Mouse (Mus musculus) adrenal gland, adult 18-20 months (tissue): ENCODE measurements around the gene Fbxo6. TPM values are rescaled to one million over a fixed set of nuclear protein-coding genes. Genes with fewer than 3 reads are reported as not detected.
"Not testable (repeated sequence)": the region's sequence is repeated elsewhere in the genome, so short reads cannot be mapped to it uniquely, and the experiment has no call there.

Experiments
- DNase-seq, 2 experiments: peaks; one replicate each; pipeline ENCODE4 v3.0.0; 2021 to 2022; ENCODE audit warnings: low spot score in 2 of 2
- total RNA-seq, 2 experiments: library from RNA; stranded (reverse); gene quantifications; 1 replicate in 1 of 2; 2 replicates in 1 of 2; pipeline ENCODE4 v1.2.3; 2021

Gene Fbxo6
- total RNA-seq, 2 experiments from 2014 or later, result 38.1 to 46.5 TPM

DNA sequence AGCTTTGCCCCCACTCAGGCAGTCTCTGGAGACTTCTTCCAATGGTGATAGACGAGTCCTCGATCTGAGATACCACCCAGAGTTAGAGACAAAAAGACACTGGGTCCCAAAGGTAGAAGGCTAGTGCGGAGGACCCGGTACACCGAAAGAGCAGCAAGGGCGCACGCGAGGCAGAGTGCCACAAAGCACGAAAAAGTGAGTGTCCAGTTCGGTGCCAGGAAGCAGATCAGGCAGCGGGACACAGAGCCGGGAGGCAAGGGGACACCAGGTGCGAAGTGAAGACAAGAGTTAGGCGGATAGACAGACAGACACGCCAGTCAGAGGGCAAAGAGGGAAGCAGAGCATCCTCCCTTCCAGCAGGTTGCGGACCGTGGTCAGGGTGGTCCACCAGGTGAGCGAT, 21.8 kb downstream of the Fbxo6 start, which contains the start of gene Mad2l2:
Gene Mad2l2 (plus strand): TSS at position 252 of the 400 bp plus-strand sequence.
- no peak for DNase-seq

DNA sequence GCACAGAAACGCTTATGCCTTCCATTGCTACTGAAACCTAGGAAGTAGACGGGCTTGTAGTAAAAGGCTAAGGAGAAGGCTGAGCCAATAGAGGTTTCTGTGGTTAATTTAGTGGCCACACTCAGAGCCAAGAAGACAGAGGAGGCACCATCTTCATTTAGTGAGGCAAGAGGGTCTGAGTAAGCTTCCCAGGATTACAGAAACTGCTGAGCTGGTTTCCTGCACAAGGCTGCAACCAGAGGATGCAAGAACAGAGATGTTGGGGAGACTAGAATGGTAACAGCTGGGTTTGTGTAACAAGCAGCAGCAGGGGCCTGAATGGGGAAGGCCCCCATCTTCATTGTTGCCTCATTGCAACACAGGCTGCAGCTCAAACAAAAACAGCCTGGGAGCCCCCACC, 23.3 kb downstream of the Fbxo6 start:
- DNase-seq, result no peak

DNA sequence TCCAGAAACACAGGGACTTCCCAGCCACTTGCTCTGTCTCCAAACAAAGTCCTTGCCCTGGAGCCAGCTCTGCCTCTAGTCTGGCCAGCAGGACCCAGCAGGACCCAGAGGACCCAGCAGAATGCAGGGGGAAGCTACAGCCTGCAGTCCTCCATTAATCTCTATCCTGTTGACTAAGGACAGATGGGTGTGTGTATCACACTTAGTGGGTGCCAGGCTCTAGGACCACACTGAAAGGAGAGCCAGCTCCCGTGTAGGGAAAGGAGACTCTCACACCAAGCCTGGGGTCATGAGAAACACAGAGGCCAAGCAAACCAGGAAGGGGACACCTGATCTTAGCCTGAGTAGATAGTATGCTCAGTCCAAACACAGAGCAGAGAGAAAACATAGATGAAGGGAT, 23.7 kb downstream of the Fbxo6 start:
- DNase-seq, result no peak

DNA sequence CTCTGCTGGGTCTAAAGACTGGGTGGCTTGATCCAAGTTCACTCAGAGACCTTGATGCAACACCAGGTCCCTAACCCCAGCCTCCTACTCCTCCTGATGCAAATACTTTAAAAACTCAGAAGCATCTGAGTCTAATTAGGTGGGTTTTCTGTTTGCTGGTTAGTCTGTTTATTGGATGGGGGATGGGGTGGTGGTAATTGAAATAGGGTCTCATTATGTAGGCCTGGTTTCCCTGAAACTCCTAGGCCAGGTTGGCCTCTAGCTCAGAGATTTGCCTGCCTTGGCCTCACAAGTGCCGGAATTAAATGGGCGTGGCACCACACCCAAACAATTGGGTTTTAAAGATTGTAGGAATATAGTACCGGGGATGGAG, 29.3 kb downstream of the Fbxo6 start:
- DNase-seq, result no peak

DNA sequence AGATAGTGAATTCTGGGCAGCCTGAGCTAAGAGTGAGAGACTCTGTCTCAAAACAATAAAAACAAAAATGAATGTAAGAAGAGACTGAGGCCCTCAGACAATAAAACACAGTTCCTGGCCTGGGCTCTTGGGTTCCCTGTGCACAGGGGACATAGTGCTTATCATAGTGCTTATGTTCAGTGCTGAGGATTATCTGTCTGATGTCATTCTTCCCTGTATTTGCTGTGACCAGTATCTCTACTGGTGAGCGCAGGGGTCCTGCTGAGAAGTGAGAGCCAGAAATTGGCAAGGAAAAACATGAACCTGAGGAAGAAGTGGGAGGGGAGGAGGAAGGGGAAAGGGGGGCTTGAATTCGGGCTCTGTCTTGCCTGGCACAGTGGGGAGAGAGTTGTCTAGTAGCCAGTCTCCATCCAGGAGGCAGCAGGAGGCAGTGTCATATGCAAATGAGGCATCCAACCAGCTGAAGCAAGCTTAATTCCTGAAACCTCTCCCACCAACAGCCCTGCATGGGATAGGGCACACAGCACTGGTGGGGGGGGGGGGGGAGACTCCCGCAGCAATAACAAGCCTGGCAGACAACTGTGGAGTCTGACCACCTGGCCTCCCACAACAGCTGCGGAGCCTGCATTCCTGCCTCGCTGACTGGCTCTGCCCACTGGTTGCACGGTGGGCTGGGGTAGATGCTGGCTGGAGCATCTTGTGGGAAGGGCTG, 29.8 kb downstream of the Fbxo6 start:
- DNase-seq, result no peak

DNA sequence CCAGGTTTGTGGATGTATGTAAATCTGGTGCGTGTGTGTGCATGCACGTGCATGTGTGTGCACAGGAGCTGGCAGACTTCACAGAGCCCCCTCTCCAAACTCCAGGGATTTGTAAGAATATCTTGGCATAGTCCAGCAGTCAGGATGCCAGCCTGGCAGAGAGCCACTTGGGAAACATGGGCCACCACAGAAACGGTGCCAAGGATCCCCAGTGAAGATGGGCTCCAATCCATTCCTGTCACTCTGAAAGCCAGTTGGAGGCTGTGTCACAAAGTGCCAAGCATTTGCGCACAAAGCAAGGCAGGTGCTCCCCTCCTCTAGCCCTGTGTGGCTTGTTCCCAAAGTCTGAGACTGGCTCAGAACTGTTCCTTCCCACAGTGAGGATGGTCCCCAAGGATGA, 30.6 kb downstream of the Fbxo6 start:
- DNase-seq, result no peak

DNA sequence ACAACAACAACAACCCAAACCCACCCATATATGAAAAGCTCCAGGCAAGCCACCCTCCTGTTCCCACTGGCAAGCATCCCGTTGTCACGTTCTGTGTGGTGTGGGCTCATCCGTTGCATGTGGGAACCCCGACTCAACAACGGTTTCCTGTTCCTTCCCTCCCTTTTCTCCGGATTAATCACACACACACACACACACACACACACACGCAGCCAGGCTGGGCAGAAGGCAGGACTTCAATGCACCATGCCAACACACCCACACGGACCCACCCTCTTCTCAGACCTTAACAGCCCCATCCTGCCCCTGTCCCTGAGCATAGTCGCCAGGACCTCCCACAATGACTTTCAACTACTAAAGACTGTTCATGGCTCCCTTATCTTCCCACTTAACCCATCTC, 31.4 kb downstream of the Fbxo6 start:
- DNase-seq, result no peak

DNA sequence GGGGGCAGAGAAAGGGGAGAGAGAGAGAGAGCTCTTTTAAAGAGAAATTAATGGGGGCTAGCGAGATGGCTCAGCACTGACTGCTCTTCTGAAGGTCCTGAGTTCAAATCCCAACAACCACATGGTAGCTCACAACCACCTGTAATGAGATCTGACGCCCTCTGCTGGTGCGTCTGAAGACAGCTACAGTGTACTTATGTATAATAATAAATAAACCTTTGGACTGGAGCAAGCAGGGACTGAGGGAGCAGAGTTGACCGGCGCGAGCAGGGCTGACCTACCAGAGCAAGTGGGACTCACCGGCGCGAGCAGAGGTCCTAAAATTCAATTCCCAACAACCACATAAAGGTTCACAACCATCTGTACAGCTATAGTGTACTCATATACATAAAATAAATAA, 32.4 kb downstream of the Fbxo6 start:
- not testable (repeated sequence) for DNase-seq

DNA sequence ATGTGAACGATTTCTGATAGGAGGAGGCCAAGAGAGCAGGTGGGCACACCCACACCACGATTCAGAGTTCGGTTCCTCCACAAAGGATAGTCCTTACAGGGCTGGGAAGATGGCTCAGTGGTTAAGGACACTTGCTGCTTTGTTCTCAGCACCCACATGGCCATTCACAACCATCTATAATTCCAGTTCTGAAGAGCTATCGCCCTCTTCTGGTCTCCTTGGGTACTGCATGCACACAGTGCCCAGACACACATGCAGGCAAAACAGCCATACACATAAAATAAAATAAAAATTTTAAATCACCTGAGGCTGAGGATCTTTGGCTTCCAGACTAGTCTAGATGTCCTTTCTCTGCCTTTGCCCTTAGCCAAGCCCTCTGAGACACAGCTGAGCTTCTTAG, 34.5 kb downstream of the Fbxo6 start:
- DNase-seq, result no peak

DNA sequence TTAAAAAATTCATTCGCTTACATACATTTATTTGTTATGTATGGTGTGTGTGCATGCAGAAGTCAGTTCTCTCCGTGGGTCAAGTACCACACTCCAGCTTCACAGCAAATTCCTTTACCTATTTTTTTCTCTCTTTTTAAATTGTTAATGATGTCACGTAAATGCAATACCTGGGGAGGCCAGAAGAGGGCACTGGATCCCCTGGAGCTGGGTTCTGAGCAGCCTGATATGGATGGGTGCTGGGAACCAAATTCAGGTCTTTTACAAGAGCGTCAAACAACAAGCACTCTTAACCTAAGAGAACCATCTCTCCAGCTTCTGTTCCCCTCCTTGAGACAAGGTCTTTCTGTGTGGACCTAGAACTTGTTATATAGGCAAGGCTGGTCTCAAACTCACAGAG, 35.3 kb downstream of the Fbxo6 start:
- DNase-seq, result no peak

DNA sequence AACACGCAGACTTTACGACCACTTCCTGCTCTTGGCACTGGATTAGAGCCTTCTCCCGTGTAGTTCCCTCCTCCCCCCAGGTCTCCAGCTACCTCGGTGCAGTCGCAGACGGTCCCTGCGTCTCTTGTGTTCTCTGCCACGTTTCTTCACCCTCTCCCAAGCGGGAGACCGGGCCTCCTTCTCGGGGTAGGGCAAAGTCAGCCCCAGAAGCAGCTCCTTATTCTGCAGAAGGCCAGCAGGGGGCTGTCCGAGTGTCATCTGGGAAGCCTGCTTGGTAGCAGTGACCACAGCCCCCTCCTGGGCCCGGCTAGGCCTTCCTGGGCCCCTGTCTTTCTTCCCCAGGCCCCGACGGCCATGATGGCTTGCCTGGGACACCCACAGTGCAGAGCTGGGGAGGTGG, 36.5 kb downstream of the Fbxo6 start:
- DNase-seq, result no peak

DNA sequence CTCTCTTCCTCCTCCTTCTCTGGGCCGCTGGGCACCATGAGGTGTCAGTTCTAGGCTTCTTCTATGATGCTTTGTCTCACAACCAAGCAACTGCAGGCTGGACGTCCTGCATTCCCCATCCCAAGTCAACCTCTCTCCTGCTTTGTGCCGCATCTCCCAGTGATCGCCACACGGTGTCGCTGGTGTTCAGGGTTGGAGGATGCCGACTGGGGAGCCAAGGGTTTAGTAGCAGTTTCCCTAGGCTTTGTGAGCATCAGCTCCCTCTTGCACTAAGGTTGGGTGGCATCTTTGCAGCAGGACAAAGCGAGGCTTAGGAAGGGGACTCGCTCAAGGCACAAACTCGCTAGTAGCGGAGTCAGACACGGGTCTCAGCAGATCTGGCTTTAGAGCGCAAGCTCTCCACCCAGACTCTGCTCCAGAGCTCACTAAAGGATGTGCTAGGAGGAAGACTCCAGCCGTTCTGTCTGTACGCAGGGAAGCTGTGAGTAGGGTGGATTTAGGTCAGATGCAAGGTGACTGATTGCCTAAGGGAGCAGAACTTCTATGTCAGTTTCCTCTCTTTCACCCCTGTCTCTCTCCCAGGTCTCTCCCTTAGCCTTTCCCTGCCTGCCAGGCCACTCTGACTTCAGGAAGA, 37.1 kb downstream of the Fbxo6 start:
- DNase-seq, result peak; percentile 90

DNA sequence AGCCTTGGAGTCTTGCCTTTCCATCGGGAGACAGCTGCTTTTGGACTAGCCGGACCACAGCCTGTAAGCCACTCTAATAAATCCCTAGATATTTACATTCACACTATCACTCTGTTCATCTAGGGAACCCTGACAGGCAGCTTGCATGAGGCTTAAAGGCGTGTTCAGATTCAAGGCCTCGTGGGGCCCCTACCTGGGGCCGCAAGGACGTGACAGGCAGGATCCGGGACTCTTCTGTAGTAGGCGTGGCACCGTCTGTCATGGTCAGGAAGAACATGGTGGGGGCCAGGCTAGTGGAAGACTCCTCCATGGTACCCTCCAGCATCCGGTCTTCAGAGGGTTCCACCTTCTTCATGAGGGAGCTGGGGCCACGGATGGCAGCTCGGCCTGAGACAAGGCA, 39.4 kb downstream of the Fbxo6 start:
- DNase-seq, result no peak

DNA sequence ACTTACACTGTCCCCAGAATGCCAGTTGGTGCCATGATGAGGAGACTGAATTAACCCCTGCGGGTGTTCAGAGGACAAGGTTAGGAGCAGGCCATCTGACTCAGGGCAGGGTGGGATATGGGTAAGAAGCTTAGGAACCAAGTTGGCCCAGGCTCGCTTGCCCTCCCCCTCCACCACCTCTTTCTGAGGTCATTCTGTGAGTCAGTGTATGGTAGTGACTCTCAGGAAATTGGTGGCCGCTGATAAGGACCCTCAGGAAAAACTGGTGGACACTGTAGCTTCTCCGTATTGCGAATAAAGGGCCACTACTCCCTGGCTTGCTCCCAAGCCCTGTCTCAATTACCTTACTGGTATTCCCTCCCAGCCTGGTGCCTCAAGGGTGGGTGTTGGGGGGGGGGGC, 42.7 kb downstream of the Fbxo6 start:
- DNase-seq, result no peak

DNA sequence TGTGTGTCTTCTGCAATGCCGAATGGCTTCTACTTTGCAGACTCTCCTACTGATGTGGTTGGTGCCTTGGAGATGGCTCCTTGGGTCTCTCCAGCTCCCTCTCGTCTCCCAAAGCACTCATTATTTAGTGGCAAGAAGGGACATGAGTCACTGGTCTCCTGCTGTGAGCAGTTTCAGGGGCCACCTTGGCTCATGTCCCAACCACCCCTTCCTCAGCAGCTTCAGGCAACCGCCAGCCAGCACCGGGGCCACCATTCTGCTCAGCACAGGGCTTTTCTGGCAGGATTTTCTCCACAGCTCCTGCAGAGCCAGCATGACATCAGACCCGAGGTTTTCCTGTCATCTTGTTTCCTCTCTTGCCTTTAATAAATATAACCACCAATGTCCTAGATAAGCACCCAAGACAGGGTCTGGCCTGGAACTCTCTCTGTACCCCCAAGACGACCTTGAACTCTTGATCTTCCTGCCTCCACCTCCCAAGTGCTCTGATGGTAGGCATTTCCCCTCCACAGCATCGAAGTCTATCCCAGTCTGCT, 43.3 kb downstream of the Fbxo6 start:
- DNase-seq, result no peak

DNA sequence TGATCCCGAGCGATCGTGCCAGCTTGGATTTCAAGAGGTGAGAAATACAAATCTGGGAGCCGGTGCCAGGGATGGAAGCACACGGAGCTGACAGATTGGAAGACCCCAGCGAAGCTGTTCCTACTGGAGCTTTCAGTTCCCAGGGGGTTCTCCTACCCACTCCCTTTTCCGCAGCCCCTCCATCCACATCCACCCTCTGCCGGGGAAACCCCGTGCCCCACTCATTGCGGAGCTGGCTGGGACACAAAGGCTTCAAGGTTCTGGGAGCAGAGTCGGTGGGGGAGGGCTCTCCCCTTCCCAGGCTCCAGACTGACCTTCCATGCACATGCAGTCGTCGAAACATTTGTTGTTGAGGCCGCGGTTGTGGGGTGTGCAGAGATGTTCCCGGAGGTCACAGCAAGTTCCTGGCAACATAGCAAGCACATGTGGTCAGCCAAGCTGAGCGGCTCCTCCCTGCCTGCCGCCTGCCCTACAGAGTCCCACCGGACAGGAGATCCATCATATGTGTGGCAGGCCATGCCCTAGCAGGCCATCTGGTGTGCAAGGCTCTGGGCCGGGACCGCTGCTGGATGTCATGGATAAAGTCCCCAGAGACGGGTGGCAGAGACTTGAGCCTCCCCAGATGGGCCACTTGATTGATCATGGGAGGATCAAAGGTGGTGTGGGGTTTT, 44.2 kb downstream of the Fbxo6 start:
- DNase-seq, result no peak

DNA sequence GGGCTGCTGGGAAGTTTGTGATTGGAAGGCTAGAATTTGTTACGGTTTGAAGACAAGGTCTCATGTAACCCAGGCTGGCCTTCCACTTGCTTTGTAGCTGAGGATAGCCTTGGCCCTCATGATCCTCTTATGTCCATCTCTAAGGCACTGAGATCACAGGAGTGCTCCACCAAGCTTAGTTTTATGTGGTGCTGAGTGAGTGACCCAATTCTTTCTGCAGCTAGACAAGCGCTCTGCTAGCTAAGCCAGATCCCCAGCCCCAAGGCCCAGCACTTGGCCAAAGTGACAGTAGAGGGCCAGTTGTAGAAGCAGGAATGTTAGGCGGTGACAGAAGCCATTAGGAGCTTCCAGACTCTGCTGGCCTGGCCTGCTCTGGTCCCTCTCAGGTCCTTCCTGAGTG, 47.8 kb downstream of the Fbxo6 start:
- DNase-seq, result no peak

DNA sequence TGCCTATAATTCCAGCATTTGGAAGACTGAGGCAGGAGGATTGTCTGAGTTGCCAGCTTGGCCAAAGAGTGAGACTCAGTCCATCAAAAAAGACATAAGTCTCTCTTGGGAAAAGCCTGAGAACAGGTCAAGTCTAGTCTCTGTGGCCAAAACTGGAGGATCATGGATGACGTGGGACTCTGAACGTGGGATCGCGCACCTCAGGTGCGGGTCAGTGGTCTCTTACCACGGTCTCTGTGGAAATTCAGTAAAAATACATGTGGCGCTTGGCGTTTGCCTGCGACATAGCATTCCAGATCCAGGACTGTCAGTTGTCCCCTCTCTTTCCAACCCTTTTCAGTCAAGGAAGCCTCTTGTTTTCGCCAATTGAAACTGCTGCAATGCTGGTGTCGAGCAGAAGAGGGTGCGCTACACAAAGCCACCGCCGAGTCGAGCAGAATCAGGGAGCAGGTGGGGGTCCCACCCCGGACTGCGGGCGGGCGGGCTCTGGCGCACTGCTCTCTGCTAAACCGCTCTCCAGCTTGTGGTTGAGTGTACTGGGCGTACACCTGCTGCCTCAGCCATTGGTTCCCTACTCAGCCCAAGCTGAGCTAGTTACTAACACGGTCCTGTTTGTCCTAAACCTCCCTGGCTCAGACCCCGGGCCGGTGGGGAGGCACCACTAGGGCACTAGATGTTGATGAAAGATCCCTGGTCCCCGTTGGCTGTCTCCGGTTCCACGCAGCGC, 50.0 kb downstream of the Fbxo6 start:
- DNase-seq, result peak; percentile 57

DNA sequence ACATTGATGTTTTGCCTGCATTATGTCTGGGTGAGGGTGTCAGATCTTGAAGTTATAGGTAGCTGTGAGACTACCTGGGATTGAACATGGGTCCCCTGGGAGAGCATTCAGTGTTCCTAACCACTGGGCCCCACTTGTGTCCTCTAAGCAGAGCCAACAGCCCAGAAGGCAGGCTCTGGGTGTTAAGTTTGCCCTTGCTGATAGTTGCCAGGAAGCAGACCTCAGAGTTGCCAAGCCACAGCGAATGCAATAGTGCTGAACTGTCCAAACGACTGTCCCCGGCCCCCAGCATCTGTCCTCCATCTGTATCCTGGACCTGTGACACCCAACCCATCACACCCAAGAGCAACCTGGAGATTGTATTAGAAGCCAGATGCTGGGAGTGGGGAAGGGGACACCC, 53.3 kb downstream of the Fbxo6 start:
- no peak for DNase-seq

DNA sequence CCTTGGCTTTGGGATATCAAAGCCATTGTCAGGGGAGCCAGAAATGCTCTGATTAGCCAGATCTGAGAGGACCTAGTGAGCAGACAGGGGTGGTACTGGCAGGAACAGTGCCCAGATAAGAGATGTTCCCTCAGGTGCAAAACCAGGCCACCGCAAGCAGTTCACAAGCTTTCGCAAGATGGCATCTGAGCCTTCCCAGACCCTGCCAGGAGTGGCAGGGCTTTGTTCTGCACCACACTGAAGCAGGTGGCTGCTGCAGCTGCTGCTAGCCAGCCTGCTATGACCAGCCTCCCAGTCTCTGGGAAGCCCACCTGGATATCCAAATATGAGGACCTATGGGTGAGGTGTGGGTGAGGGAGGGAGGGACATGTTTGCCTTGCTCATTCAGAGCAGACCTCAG, 54.0 kb downstream of the Fbxo6 start:
- no peak for DNase-seq
